Mouse (Mus musculus): ENCODE measurements around the gene Tnfrsf19.

Gene Tnfrsf19

DNA sequence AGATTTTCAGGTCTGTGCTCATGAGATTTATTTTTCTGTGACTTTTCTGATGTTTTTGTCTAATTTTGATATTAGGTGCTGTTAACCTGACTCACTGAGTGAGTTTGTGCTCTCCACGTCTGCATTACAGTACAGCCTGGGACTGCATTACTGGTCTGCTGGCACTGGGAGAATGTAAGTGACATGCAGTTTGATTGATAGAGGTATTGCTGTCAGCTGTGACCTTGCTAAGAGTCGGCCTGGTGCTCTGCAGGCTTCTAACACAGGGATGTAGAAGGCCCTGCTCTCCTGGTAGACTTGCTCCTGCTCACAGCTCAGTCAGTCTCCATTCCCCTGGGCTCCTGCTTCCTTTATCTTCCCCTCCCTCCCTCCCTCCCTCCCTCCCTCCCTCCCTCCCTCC, 25.3 kb downstream of the Tnfrsf19 start:
- no peak for ATAC-seq (ENCODE audit: low TSS enrichment)

DNA sequence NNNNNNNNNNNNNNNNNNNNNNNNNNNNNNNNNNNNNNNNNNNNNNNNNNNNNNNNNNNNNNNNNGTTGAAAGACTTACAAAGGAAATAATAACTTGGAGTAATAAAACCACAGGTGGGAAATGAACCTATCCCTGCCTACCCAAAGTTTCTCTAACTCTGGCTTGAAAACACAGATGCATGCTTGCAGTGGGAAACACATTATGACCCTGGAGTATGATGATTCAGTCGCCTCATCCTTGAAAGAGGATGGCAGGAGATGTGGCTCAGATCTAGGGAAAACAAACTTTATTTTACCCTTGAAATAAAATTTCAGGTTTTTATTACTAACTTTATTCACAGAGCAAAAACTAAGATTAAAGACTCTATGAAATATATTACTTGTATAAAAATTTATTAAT, 26.4 kb downstream of the Tnfrsf19 start:
- ATAC-seq (ENCODE audit: low TSS enrichment) = no peak

DNA sequence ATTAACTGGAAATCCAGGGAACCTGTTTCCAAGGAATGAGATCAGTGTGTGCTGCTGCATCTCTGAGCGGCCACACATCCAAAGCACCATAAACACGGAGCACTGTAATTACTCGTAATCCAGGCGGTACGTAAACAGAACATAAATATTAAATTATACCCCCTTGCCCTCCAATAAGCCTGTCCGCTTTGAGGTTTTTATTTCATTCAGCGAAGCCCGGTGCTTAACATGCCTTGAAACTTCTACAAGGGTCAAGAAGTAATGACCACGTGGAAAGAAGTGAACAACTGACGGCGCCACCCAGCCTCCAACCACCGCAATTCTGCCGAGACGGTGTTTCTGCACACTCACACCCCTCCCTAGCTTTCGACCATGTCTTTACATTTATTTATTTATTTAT, 31.7 kb downstream of the Tnfrsf19 start:
- no peak for ATAC-seq (ENCODE audit: low TSS enrichment)

DNA sequence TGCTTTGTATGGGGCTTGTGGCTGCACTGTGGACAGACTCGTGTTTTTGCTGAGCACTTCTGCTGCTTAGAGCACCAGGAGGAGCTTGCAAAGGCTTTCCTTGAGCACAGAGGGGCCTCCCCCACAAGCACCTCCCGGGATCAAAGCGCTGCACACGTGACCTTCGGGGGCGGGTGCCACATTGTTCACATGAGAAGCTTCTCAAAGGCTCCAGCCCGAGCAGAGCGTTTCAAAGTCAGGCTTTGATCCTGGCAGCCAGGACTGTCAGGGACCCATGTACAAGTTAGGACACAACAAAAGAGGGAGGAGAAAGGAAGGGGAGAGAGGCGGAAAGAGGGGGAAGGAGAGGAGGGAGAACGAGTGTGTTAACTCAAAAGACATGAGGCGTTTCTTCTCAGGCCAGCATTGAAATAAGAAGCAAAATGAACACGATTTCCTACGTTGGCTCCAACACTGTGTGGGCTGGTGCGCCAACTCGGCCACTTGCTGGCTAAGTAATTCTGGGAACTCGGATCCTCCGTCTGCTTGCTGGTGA, 33.8 kb downstream of the Tnfrsf19 start:
- ATAC-seq (ENCODE audit: low TSS enrichment) = peak; percentile 85

DNA sequence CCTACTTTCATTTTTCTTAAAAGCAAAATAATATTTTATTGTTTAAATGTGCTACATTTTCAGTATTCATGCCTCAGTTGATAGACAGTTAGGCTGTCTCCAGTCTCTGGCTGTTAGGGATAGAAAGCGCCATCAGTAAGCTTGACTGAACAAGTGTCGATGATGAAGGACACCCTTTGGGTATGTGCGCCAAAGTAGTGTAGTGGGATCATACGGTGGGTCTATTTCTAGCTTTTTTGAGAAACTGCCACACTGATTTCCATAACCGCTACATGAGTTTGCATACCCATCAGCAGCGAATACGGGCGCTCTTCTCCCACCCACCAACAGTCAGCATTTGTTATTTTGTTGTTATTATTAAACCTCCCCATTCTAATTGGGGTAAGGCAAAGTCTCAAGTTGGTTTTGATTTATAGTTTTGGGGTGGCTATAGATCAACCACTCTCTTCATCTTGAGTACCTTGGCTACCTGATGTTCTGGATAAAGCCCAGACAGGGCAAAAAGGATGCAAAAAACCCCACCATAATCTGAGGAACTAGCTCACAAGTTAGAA, 34.6 kb downstream of the Tnfrsf19 start:
- ATAC-seq (ENCODE audit: low TSS enrichment) = no peak

DNA sequence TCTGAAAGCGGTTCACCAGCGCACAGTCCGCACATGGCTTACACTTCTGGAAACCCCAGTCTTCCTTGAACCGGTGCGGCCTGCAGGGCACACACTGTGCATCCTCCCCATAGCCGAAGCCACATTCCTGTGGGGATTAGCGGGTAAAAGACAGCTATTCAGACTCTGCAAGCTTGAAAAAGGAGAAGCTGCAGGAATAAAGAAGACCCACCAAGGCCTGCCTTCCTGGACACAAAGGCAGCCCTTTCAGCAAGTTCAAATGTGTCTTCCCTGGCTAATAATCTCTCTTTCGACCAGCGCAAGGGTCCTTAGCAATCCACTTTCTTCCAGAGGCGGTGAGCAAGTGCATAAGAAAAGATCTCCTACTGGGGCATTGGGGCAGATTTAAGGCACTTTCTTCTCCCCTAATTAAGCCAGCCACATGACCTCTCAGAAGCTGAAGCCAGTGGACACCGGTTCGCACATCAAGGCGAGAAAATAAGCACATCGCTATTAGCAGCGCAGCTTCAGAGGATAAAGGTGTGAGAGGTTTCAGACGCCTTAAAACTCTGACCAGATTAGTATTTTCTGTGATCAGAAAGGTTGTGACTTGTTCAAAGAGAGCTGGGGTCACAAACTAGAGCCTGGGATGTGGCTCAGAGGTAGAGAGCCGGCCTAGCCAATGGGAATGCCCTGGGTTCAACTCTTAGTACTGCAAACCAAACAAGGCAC, 41.0 kb downstream of the Tnfrsf19 start:
- no peak for ATAC-seq (ENCODE audit: low TSS enrichment)

DNA sequence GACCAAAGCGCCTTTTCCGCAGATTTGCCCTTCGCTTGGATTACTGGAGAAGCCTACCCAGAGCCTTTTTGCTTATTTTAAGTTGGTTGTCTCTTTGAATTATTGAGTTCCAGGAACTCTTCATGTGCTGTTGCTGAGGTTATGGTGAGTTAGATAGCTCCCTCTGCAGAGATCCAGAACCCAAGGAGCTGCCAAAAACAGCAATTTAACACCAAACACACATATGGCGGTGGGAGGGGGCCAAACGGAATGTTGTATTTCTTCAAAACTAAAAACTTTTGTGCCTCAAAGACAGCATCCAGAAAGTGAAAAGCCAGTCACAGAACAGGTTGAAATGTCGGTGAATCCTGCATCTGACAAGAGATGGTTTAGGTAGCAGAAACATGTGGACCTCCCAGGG, 42.6 kb downstream of the Tnfrsf19 start:
- ATAC-seq (ENCODE audit: low TSS enrichment) = peak; percentile 51; the same call in 1 of the 2 replicates

DNA sequence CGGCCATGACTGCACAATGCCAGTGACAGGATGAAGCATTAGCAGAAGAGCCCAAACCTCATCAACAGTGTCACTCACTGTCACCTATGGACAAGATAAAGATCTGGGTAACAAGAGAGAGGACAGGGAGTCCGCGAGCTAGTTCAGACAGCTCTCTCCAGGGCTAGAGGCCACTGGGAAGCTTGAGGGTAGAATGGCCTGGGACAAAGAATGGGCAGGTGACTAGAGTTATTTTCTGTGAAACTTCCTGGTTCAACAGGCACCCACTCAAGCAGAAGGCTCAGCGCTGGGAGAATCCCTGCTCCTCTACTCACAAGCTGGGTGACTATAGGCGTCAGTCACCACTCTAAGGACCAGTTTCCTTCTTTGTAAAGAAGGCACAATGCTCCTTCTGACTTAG, 46.2 kb downstream of the Tnfrsf19 start:
- no peak for ATAC-seq (ENCODE audit: low TSS enrichment)

DNA sequence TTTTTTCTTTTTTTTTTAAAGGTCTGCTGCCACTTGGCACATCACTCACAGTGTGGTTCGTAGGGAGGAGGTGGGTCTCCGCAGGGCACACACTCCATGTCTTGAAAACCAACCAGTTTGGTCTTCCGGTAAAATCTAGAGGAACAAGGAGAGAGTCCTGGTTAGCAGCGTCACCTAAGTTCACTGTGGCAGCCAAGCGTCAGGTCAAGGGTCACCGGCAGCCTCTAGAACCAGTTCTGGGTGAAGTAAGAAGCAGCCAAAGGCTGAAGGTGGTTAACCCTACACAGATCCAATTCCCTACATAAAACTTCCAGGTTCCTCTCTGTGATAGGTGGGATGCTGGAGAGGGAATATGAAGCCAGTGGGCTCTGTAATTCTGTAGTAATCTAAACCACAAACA, 49.7 kb downstream of the Tnfrsf19 start:
- ATAC-seq (ENCODE audit: low TSS enrichment) = no peak

DNA sequence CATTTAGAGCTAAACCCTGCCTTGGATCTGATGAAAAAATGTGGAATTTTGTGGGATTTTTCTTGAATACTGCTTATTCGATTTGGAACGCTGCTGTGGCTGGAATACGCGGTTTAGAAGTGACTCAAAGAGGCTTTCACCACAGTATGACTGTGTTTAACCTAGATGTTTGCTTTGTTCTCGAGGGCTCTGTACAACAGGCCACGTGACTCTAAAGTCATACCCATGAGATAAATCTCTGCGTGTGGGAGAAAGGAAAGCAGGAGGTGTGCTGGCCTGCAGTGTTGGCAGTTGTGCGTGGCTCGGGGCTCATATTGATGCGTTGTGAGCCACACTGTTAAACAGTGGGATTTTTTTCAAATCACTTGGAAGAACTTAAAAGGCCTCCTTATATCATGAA, 52.8 kb downstream of the Tnfrsf19 start:
- ATAC-seq (ENCODE audit: low TSS enrichment) = 0 out of 2 replicates have a peak, but pooled peaks have one; percentile 14

DNA sequence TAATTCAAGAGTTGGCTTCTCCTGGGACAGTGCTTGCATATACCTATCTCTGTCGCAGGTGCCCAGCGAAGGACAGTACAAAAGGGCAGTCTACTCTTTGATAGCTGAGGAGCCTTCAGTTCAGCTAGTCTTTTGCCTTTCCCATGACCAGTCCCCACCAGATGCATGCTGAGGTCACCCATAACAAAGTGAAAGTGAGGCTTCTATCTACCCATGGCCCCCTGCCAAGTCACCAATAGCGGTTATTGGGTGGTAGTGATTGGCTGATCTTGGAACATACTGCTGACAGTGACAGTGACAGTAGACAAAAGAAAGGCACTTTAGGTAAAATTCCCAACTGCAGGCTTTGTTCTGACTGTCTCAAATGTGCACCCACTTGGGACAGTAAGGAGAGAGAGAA, 53.2 kb downstream of the Tnfrsf19 start:
- ATAC-seq (ENCODE audit: low TSS enrichment) = no peak

DNA sequence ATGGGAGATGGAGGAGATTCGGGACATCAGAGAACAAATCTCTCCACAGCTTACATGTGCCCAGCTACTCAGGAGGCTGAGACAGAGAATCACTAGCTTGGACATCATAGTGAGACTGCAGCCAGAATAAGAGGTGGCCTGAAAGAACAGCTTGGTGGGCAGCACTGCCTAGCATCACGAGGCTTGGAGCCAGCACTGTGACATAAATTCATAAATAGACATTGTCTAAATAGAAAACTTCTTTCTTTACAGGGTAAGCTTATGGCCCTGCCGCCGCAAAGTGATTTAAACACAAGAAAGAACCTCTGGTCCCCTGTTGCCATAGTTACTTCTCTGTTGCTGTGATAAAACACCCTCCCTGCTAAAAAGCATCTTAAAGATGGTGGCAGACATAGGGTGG, 54.1 kb downstream of the Tnfrsf19 start:
- peak; percentile 53 for ATAC-seq (ENCODE audit: low TSS enrichment)

DNA sequence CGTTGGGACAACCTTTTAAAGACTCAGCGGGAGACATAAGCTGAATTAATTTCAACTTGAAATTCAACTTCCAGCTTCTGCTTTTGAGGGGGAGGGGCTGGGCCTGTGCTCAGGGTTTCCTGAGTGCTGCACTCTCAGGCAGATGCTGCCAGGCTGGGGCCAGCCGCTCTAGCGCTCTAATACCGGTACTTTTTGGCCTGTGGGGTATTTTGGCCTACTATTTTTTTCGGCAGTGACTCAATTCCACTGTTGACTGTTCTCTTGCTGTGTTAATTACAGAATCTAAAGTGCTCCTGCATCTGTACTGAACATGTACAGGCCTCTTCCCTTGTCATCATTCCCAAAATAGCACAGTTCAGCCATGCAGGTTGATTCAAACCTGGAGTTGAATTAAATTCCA, 58.1 kb downstream of the Tnfrsf19 start:
- ATAC-seq (ENCODE audit: low TSS enrichment) = no peak

DNA sequence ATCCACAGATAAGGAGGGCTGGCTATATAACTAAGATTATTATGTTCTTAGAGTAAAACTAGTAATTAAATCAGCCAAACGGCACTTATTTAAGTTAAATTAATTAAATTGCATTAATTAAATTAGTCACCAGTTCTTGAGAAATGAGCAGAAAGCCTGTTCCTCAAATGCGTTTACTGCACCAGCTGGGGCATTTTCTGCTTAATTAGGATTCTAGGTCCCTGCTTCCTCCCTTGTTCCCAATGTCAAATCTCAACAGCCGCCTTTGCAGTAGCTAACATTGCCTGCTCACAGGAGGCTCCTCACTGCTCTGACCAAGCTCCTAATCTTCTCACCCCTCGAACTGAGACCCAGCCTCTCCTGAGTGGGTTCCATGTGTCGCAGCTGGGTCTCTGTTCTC, 59.4 kb downstream of the Tnfrsf19 start:
- ATAC-seq (ENCODE audit: low TSS enrichment) = no peak

DNA sequence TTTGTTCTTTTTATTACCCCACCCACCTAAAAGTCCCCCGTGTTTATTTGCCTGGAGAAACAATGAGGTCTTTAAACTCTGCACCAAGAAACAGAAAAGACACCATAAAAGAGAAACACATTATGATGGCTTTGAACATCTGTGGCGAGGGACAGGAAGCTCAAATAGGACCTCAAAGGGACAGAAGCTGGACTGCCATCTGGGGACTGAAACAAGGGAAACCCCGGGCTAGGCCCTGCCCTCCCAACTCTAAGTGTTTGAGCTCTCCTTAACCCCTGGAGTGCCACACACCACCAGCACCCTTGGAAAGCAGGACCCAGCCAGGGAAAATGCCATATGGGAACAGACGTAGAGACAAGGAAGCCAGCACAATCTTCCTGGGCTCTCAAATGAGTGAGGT, 61.2 kb downstream of the Tnfrsf19 start:
- ATAC-seq (ENCODE audit: low TSS enrichment) = peak; percentile 11; the same call in 1 of the 2 replicates

DNA sequence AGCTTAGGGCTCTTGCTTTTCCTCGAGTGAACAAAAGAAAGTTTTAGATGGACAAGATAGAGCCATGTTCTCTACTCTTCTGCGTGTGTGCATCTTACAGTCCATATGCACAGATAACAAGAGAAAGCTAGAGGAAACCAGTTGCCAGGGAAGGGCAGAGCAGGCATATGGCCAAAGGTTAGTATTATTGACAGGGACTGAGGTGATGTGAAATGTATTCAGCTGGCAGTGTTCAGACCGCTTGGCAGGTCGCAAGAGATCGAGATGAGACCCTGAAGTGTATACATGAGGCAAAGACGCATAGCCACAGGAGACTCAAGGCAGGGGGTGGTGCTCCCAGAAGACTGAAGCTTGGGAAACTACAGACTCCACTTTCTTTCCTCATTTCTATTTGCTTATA, 62.0 kb downstream of the Tnfrsf19 start:
- ATAC-seq (ENCODE audit: low TSS enrichment) = no peak

DNA sequence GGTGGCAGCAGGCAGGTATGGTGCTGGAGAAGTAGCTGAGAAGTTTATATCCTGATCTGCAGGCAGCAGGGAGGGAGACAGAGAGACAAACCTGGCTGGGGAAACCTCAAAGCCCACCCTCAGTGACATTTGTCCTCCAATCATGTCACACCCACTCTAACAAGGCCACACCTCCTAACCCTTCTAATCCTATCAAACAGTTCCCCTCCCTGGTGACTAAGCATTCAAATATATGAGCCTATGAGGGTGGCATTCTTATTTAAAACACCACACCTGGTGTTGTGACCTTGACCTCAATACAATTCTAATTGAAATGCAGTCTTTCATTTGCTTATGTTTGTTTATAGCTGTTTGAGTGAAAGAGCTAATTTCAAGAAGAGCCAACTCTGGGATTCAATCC, 64.2 kb downstream of the Tnfrsf19 start:
- ATAC-seq (ENCODE audit: low TSS enrichment) = no peak

DNA sequence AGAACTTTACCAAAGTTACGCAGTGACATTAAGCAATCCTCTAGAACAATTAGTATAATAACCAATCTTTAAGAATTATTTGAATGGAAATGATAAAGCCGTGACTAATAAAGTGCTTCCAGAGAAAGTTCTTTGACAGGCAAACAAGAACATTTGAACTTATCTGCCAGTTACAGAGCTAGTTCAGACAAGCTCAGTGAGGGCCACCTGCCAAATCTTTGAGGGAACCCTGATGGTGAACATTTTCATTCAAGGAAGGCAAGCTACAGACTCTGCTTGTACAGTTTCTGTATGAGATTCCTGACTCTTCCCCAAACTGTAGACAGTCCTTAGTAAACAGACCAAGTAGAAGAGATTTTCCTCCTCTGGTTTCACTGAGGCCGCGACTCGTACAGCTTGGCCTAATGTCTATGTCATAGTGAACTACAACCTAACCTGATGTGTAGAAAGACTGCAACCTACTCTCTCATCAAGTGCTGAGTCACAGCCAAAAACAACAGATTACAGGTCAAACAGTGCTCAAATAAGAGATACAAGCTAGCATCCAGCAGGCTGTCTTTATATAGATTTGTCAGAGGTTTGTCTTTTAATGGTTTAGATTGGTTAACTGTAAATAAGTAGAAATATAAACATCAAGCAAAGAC, 65.9 kb downstream of the Tnfrsf19 start:
- ATAC-seq (ENCODE audit: low TSS enrichment) = no peak

DNA sequence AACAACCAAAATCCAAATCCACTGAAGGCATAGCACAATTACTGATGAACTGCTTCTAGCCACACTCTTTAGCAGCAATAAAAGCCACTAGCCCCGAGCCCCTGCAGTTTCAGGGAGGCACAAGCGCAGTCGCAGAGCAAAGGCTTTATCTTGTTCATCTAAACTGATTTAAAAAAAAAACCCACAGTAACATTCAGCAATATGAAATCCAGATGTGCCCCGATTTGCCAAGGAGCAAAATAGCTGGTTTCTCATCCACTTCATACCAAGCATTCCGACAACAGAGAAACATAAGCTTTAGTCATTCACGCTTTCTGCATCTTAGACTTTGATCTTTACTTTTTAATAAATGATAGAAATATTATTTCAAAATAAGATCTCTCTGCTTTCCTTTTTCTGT, 68.2 kb downstream of the Tnfrsf19 start:
- no peak for ATAC-seq (ENCODE audit: low TSS enrichment)

DNA sequence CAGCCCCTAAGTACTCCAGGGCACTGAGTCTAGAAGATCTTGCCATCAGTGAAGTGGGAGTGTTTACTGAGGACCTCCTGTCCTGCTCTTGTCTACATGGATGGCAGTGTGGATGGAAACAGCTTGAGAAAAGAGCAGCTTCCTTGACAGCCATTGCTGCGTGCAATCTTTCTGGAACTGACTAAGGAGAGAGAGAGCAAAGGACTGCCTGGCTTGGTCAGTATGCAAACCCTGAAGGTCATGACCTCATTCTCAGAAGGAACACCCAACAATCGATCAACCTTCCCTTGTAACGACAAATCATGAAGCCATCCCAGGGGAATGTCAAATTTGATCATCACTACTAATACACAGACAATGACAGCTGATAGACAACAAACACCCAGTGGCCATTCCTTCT, 70.1 kb downstream of the Tnfrsf19 start:
- no peak for ATAC-seq (ENCODE audit: low TSS enrichment)

DNA sequence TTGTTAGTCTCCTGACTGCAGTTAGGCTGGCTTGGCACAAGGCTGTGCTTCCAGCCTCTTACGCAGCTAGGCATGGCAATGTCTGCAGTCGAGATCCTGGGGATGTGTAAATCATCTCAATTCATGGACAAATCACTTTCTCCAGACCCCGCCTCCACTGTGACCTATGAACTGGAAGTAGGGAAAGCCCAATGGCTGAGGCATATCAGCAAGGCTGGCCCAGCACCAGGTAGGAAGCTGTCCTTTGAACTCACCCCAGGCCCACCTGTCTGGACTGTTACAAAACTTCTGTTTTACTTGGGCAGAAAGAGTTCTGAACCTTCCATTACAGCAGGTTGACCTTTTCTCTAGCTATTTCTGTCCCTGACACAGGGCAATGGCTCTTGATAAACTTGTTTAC, 70.6 kb downstream of the Tnfrsf19 start:
- no peak for ATAC-seq (ENCODE audit: low TSS enrichment)

DNA sequence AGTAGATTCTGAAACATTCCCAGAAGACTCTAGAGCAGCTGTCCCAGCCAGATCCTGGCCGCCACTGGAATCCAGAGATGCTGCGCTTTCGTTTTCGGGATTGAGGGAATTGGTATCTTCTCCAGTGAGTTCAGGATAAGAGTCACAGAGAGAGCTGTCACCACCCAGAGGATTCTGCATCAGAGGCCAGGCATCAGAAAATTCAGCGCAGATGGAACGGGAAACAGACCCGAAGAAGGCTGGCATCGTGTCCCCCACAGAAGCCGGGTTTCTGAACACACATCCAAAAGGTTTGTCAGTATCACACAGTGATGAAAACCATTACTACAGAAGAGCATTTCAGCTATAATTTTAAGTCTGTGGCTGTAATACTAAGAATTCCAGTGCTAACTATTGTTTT, 75.3 kb downstream of the Tnfrsf19 start:
- no peak; the same call in 1 of the 2 replicates for ATAC-seq (ENCODE audit: low TSS enrichment)

DNA sequence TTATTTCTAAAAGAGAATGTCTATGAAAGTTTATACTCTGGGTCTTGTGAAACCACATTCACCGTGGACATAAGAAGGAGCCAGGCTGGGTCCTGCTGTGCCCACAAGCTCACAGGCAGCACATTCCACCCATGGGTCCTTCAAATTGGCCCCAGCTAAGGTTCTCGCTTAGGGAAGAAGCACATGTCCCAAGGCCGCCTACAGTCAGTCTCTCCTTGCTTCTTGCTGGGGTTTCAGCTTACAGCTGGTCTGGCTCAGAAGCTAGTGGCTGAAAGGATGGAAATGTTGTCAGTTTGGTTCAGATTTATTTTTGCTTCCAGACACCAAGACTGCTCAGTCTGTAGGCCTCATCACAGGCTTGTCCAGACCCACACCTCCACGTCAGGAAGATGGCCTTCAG, 80.2 kb downstream of the Tnfrsf19 start:
- ATAC-seq (ENCODE audit: low TSS enrichment) = peak; percentile 94
